Mouse (Mus musculus): ENCODE measurements around the gene Porcn.

The Porcn gene

GRCm38 (mm10) chrX:8206694-8207197 is 421 bp upstream of the Porcn start:
- DNase-seq (ENCODE audit: inconsistent age in 2 of 2, low spot score in 1 of 2) = no peak

GRCm38 (mm10) chrX:8205551-8205950 is 774 bp downstream of the Porcn start:
- no peak for DNase-seq (ENCODE audit: inconsistent age in 2 of 2, low spot score in 1 of 2)

GRCm38 (mm10) chrX:8205088-8205487 is 1.2 kb downstream of the Porcn start:
- no peak for DNase-seq (ENCODE audit: inconsistent age in 2 of 2, low spot score in 1 of 2)

- DNase-seq (ENCODE audit: inconsistent age in 2 of 2, low spot score in 1 of 2) = no peak
These were observed 2.2 kb downstream of the Porcn start for GRCm38 (mm10) chrX:8204076-8204475.

GRCm38 (mm10) chrX:8203105-8203504 is 3.2 kb downstream of the Porcn start:
- DNase-seq (ENCODE audit: inconsistent age in 2 of 2, low spot score in 1 of 2) = no peak

- peak in 1 of 2 experiments; percentile 27 for DNase-seq (ENCODE audit: inconsistent age in 2 of 2, low spot score in 1 of 2)
These were observed 13.0 kb downstream of the Porcn start, which contains the start of gene Ebp for GRCm38 (mm10) chrX:8193419-8193723. TSS of gene Ebp (minus strand) at chrX:8193512.

GRCm38 (mm10) chrX:8192640-8193418 is 13.5 kb downstream of the Porcn start:
- DNase-seq (ENCODE audit: inconsistent age in 2 of 2, low spot score in 1 of 2) = peak; percentile 85 to 93

- DNase-seq (ENCODE audit: inconsistent age in 2 of 2, low spot score in 1 of 2) = no peak
These were observed 14.1 kb downstream of the Porcn start for GRCm38 (mm10) chrX:8192126-8192639.

- DNase-seq (ENCODE audit: inconsistent age in 2 of 2, low spot score in 1 of 2) = no peak
These were observed 23.3 kb downstream of the Porcn start for GRCm38 (mm10) chrX:8182871-8183540.

GRCm38 (mm10) chrX:8179646-8180045 is 26.7 kb downstream of the Porcn start:
- no peak for DNase-seq (ENCODE audit: inconsistent age in 2 of 2, low spot score in 1 of 2)

GRCm38 (mm10) chrX:8178871-8179270 is 27.5 kb downstream of the Porcn start:
- no peak for DNase-seq (ENCODE audit: inconsistent age in 2 of 2, low spot score in 1 of 2)

- peak; percentile 89 to 95 for DNase-seq (ENCODE audit: inconsistent age in 2 of 2, low spot score in 1 of 2)
These were observed 30.6 kb downstream of the Porcn start, which contains the start of gene Tbc1d25 for GRCm38 (mm10) chrX:8175504-8176385. TSS of gene Tbc1d25 (minus strand) at chrX:8176181.

- no peak for DNase-seq (ENCODE audit: inconsistent age in 2 of 2, low spot score in 1 of 2)
These were observed 31.2 kb downstream of the Porcn start for GRCm38 (mm10) chrX:8175169-8175503.

GRCm38 (mm10) chrX:8167716-8168647 is 38.3 kb downstream of the Porcn start:
- no peak for DNase-seq (ENCODE audit: inconsistent age in 2 of 2, low spot score in 1 of 2)

- no peak for DNase-seq (ENCODE audit: inconsistent age in 2 of 2, low spot score in 1 of 2)
These were observed 41.9 kb downstream of the Porcn start for GRCm38 (mm10) chrX:8164471-8164870.

- DNase-seq (ENCODE audit: inconsistent age in 2 of 2, low spot score in 1 of 2) = no peak
These were observed 43.2 kb downstream of the Porcn start for GRCm38 (mm10) chrX:8163076-8163475.

- peak; percentile 88 to 92 for DNase-seq (ENCODE audit: inconsistent age in 2 of 2, low spot score in 1 of 2)
These were observed 61.0 kb downstream of the Porcn start, which contains the start of gene Rbm3 for GRCm38 (mm10) chrX:8145153-8145991. TSS of gene Rbm3 (minus strand) at chrX:8145880.
